Mouse (Mus musculus): ENCODE measurements around the gene Pclo. TPM values are rescaled to one million over a fixed set of nuclear protein-coding genes. Genes with fewer than 3 reads are reported as not detected.
"Not testable (repeated sequence)": the region's sequence is repeated elsewhere in the genome, so short reads cannot be mapped to it uniquely, and the experiment has no call there.

The Pclo gene
- polyA plus RNA-seq, 1 experiment from 2014 or later: 0.94 TPM

DNA sequence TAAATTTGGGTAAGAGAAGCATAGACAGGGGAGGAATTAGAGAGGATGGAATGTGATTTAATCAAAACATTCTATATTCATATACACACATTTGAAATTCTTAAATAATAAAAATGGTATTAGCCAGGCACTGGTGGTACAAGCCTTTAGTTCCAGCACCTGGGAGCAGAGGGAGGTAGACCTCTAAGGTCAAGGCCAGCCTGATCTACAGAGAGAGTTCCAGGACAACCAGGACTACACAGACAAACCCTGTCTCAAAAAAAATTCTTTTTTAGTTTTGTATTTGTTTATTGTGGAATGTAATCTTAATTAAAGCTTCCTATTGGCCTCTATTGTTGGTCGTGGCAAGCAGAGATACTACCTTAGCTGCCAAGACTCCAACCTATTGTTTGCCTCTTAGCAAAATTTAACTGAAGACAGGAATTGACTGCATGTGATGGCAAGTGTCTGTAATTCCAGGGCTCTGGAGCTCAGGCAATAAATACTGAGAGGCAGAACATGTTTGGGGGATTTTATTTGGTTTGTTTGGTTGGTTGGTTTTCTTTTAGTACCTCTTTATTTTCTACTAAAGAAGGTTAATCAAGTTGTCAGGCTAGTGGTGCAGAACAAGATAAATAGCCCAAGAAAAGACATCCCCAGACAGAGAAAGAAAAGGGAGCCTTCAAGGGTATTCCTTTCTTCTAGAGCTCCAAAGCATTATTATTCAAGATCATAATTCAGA, 267.8 kb downstream of the Pclo start:
- Histone ChIP-seq H3K4me1 (ENCODE audit: control insufficient read depth, insufficient read depth, low read length) (no peaks in the 10 kb centered on the region), H3K4me3 (ENCODE audit: low read depth, low read length) (no peak overlapping the region), H3K27me3 (ENCODE audit: control insufficient read depth, insufficient read depth, low read length) (no peaks in the 10 kb centered on the region), H3K9ac (replicated peaks; ENCODE audit: low read length) (no peak overlapping the region), H3K27ac (replicated peaks; ENCODE audit: low read depth, low read length) (no peak overlapping the region), H3K9me3 (replicated peaks; ENCODE audit: control insufficient read depth, low read length) (no peaks in the 10 kb centered on the region), H3K36me3 (replicated peaks; ENCODE audit: control insufficient read depth, insufficient read depth, low read depth, low read length) (no peaks in the 10 kb centered on the region), H3K4me2 (ENCODE audit: low read depth, low read length) (no peak overlapping the region)
- DNase-seq (ENCODE audit: low spot score) (no peak), ATAC-seq (replicated peaks; ENCODE audit: insufficient number of reproducible peaks, low FRiP score, low TSS enrichment, low read depth) (no peak)
- 66% methylated on average over 1 of the region's 1 CpGs for WGBS

DNA sequence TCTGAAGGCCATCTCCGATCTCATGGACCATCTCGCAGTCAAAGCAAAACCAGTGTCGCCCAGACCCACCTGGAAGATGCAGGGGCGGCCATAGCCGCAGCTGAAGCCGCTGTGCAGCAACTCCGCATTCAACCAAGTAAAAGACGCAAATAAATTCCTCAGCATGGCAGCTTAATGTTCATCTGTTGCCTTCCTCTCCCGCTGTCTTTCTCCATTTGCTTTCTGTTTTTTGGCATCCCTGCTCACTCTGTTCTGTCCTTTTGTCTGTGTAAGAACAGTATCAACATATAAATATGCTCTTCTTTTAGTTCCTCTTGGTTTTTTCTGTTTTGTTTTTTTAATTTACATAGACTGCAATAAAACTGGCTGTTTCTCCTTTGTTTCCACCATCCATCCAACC, 279.2 kb downstream of the Pclo start:
- ATAC-seq (replicated peaks; ENCODE audit: insufficient number of reproducible peaks, low FRiP score, low TSS enrichment, low read depth): no peak

DNA sequence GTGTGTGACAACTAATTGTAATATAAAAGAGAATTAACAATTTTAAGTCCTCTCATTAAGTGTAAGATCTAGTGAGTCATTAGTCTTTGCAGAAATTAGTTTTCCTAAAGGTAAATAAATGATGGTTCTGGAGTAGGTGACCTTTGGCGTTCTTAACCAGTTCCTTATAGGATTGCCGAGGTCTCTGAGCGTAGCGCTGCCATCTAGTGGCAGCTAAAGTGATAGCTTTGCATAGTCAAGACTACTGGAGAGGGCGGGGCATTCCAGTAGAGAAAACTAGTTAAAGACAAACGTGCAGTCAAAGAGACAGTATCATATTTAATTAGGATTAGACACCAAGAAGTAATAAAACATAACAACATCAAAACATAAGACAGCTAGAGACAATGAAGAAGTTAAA, 292.4 kb downstream of the Pclo start:
- ATAC-seq (replicated peaks; ENCODE audit: insufficient number of reproducible peaks, low FRiP score, low TSS enrichment, low read depth): no peak

More for the DNA sequence above, 279.2 kb downstream of the Pclo start:
- 91% methylated on average over 9 of the region's 9 CpGs for WGBS
- Histone ChIP-seq H3K36me3 (replicated peaks; ENCODE audit: control insufficient read depth, insufficient read depth, low read depth, low read length) (no peaks in the 10 kb centered on the region), H3K27ac (replicated peaks; ENCODE audit: low read depth, low read length) (no peak overlapping the region), H3K4me3 (ENCODE audit: low read depth, low read length) (no peak overlapping the region), H3K9ac (replicated peaks; ENCODE audit: low read length) (no peak overlapping the region), H3K4me1 (ENCODE audit: control insufficient read depth, insufficient read depth, low read length) (no peaks in the 10 kb centered on the region), H3K4me2 (ENCODE audit: low read depth, low read length) (no peak overlapping the region), H3K27me3 (ENCODE audit: control insufficient read depth, insufficient read depth, low read length) (no peaks in the 10 kb centered on the region), H3K9me3 (replicated peaks; ENCODE audit: control insufficient read depth, low read length) (no peaks in the 10 kb centered on the region)
- DNase-seq (ENCODE audit: low spot score): no peak

DNA sequence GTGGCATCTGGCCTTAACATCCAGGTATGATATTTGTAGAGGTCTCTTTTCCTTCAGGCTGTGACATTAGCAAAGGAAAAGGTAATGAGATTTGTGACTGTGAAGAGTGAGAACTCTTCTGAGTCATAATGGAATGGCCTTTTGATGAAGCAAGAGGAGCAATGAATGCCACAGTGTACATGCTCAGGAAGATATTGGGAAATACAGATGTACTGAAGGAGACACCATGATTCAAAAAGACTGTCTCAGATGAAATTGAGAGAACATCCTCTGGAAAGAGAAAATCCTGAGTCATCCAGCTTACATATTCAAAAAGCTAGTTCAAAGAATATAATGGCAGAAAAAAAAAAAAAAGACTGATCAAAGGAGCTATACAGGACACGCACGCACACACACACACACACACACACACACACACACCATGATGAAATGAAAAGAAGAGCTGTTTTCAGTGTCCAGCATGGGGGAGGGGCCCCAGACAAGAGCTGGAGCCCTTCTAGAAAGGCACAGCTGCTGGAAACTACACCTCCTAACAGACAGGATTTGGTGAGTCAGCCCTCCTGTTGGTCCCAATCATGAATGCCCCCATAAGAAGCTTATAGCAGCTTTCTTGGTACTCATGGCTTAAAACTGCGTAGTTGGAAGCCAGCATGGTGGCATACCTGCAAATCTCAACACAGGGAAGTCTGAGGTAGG, 318.6 kb downstream of the Pclo start:
- Histone ChIP-seq H3K27me3 (ENCODE audit: control insufficient read depth, insufficient read depth, low read length) (no peaks in the 10 kb centered on the region), H3K4me3 (ENCODE audit: low read depth, low read length) (no peak overlapping the region), H3K9ac (replicated peaks; ENCODE audit: low read length) (no peak overlapping the region), H3K4me2 (ENCODE audit: low read depth, low read length) (no peak overlapping the region), H3K9me3 (replicated peaks; ENCODE audit: control insufficient read depth, low read length) (no peaks in the 10 kb centered on the region), H3K4me1 (ENCODE audit: control insufficient read depth, insufficient read depth, low read length) (no peaks in the 10 kb centered on the region), H3K27ac (replicated peaks; ENCODE audit: low read depth, low read length) (no peak overlapping the region), H3K36me3 (replicated peaks; ENCODE audit: control insufficient read depth, insufficient read depth, low read depth, low read length) (no peaks in the 10 kb centered on the region)
- ATAC-seq (replicated peaks; ENCODE audit: insufficient number of reproducible peaks, low FRiP score, low TSS enrichment, low read depth) (no peak), DNase-seq (ENCODE audit: low spot score) (no peak)
- WGBS: 71% methylated on average over 3 of the region's 3 CpGs

More for the DNA sequence above, 292.4 kb downstream of the Pclo start:
- WGBS: 2% methylated on average over 6 of the region's 6 CpGs
- peak; percentile 75 for DNase-seq (ENCODE audit: low spot score)
- Histone ChIP-seq H3K4me1 (ENCODE audit: control insufficient read depth, insufficient read depth, low read length) (no peaks in the 10 kb centered on the region), H3K27me3 (ENCODE audit: control insufficient read depth, insufficient read depth, low read length) (no peaks in the 10 kb centered on the region), H3K27ac (replicated peaks; ENCODE audit: low read depth, low read length) (no peak overlapping the region), H3K9ac (replicated peaks; ENCODE audit: low read length) (no peak overlapping the region), H3K4me3 (ENCODE audit: low read depth, low read length) (no peak overlapping the region), H3K9me3 (replicated peaks; ENCODE audit: control insufficient read depth, low read length) (no peaks in the 10 kb centered on the region), H3K4me2 (ENCODE audit: low read depth, low read length) (no peak overlapping the region), H3K36me3 (replicated peaks; ENCODE audit: control insufficient read depth, insufficient read depth, low read depth, low read length) (no peaks in the 10 kb centered on the region)

DNA sequence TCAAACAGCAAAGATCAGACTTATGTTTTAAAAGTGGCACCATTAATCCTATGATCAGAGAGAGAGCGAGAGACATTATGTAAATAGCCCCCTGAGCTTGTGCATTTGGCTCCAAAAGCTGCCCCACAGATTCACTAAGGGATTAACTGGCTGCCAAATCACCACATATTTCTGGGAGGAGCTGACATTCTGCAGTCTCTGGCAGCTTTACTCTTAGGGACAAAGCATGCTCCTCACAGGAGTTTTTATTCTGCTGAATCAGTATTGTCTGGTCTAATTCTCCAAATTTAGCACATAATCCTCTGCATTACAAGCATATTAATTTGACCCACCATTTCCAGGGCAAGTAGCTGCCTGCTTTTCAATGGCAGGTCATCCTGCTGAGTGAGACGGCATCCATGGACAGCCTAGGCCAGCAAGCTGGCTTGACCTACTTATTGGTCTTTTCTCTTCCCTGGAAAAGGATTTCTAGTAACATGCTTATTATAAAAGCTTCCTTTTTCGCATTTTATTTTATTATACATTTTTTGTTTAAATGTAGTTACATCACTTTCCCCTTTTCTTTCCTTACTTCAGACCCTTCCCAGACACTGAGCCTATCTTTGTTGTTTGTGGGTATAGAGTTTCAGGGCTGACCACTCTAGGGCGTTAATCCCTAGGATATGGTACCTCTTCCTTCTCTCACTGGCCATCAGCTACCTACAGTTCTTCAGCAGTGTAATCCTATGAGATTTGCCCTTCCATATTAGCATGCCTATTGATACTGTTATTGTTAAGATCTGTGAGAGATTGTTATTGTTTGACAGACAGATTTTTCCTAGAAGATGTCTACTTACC, 319.7 kb downstream of the Pclo start:
- DNase-seq (ENCODE audit: low spot score): no peak
- no peak overlapping the region for H3K27ac ChIP-seq (replicated peaks; ENCODE audit: low read depth, low read length)
- H3K9ac ChIP-seq (replicated peaks; ENCODE audit: low read length): no peak overlapping the region
- no peak overlapping the region for H3K4me2 ChIP-seq (ENCODE audit: low read depth, low read length)
- H3K4me3 ChIP-seq (ENCODE audit: low read depth, low read length): no peak overlapping the region
- no peak for ATAC-seq (replicated peaks; ENCODE audit: insufficient number of reproducible peaks, low FRiP score, low TSS enrichment, low read depth)
- H3K27me3 ChIP-seq (ENCODE audit: control insufficient read depth, insufficient read depth, low read length): no peaks in the 10 kb centered on the region
- no peaks in the 10 kb centered on the region for H3K36me3 ChIP-seq (replicated peaks; ENCODE audit: control insufficient read depth, insufficient read depth, low read depth, low read length)
- no peaks in the 10 kb centered on the region for H3K4me1 ChIP-seq (ENCODE audit: control insufficient read depth, insufficient read depth, low read length)
- no peaks in the 10 kb centered on the region for H3K9me3 ChIP-seq (replicated peaks; ENCODE audit: control insufficient read depth, low read length)
- WGBS: 72% methylated on average over 4 of the region's 4 CpGs

DNA sequence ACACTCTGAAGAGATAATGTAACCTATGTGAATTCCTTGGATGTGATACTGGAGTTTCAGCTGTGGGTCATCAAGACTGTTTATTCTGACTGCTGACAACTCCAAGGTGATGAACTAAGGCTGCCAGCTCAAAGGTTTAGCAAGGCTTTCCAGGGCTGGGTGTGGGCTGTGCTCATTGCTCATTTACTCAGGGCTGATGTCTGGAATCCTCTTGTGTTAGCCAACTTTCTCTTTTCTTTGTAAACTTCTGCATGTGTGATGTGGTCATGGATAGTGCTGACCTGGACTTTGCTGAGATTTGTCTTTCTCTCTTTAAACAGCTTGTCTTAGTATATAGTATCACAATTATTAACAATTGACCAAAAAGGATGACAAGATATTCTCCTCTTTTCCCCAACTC, 338.9 kb downstream of the Pclo start:
- Histone ChIP-seq H3K36me3 (replicated peaks; ENCODE audit: control insufficient read depth, insufficient read depth, low read depth, low read length) (no peaks in the 10 kb centered on the region), H3K27ac (replicated peaks; ENCODE audit: low read depth, low read length) (no peak overlapping the region), H3K4me2 (ENCODE audit: low read depth, low read length) (no peak overlapping the region), H3K9ac (replicated peaks; ENCODE audit: low read length) (no peak overlapping the region), H3K4me3 (ENCODE audit: low read depth, low read length) (no peak overlapping the region), H3K9me3 (replicated peaks; ENCODE audit: control insufficient read depth, low read length) (no peaks in the 10 kb centered on the region), H3K27me3 (ENCODE audit: control insufficient read depth, insufficient read depth, low read length) (no peaks in the 10 kb centered on the region), H3K4me1 (ENCODE audit: control insufficient read depth, insufficient read depth, low read length) (no peaks in the 10 kb centered on the region)
- ATAC-seq (replicated peaks; ENCODE audit: insufficient number of reproducible peaks, low FRiP score, low TSS enrichment, low read depth) (no peak), DNase-seq (ENCODE audit: low spot score) (no peak)

DNA sequence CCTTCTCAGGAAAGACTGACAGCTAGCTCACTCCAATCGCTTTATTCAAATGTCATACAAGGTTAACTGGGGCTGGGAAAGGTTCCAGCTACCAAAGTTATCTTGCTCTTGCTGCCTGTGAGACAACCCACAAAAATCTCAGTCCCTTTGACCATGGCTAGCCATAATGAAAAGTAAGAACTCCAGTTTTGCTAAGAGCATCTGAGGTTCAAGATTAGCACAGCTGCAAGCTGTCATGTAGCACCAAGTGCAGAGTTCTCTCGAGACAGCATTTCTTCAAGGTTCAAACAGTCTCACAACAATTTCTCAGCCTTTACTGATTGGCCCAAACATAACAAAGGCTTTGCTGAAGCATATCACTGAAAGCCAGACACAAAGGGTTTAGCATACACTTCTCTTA, 370.6 kb downstream of the Pclo start:
- WGBS: 81% methylated on average over 2 of the region's 2 CpGs
- not testable (repeated sequence) for H3K4me2 ChIP-seq (ENCODE audit: low read depth, low read length)

DNA sequence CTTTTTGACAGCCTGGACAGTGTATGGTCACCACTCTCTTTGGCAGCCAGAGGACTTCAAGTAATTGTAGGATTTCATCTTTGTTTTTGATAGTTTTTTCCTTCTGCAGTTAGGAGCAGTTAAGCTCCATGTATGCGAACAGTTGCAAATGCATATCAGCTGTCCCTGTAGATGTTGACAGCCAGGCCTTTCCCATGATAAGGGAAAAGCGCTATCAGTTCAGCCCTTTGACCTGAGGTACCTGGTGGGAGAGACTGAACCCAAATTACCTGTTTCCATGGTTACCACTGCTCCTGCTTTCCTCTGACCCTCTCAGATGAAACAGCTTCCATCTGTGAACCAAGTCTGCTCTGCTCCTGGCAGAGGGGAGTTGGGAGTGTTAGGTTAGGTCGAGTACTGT, 377.5 kb downstream of the Pclo start:
- DNase-seq (ENCODE audit: low spot score) (no peak), ATAC-seq (replicated peaks; ENCODE audit: insufficient number of reproducible peaks, low FRiP score, low TSS enrichment, low read depth) (no peak)
- Histone ChIP-seq H3K4me2 (ENCODE audit: low read depth, low read length) (no peak overlapping the region), H3K9me3 (replicated peaks; ENCODE audit: control insufficient read depth, low read length) (no peaks in the 10 kb centered on the region), H3K36me3 (replicated peaks; ENCODE audit: control insufficient read depth, insufficient read depth, low read depth, low read length) (no peaks in the 10 kb centered on the region), H3K4me1 (ENCODE audit: control insufficient read depth, insufficient read depth, low read length) (no peaks in the 10 kb centered on the region), H3K27me3 (ENCODE audit: control insufficient read depth, insufficient read depth, low read length) (no peaks in the 10 kb centered on the region), H3K27ac (replicated peaks; ENCODE audit: low read depth, low read length) (no peak overlapping the region), H3K4me3 (ENCODE audit: low read depth, low read length) (no peak overlapping the region), H3K9ac (replicated peaks; ENCODE audit: low read length) (no peak overlapping the region)
- 73% methylated on average over 3 of the region's 3 CpGs for WGBS

More for the DNA sequence above, 370.6 kb downstream of the Pclo start:
- DNase-seq (ENCODE audit: low spot score); H3K9me3 ChIP-seq (replicated peaks; ENCODE audit: control insufficient read depth, low read length); H3K4me1 ChIP-seq (ENCODE audit: control insufficient read depth, insufficient read depth, low read length); H3K36me3 ChIP-seq (replicated peaks; ENCODE audit: control insufficient read depth, insufficient read depth, low read depth, low read length); H3K4me3 ChIP-seq (ENCODE audit: low read depth, low read length); H3K27me3 ChIP-seq (ENCODE audit: control insufficient read depth, insufficient read depth, low read length); H3K27ac ChIP-seq (replicated peaks; ENCODE audit: low read depth, low read length); ATAC-seq (replicated peaks; ENCODE audit: insufficient number of reproducible peaks, low FRiP score, low TSS enrichment, low read depth); H3K9ac ChIP-seq (replicated peaks; ENCODE audit: low read length): not testable (repeated sequence)

All from embryonic facial prominence, embryonic 11.5 days (tissue).